ENCODE assay signal across 12 mouse cellular contexts in the genomic region with DNA sequence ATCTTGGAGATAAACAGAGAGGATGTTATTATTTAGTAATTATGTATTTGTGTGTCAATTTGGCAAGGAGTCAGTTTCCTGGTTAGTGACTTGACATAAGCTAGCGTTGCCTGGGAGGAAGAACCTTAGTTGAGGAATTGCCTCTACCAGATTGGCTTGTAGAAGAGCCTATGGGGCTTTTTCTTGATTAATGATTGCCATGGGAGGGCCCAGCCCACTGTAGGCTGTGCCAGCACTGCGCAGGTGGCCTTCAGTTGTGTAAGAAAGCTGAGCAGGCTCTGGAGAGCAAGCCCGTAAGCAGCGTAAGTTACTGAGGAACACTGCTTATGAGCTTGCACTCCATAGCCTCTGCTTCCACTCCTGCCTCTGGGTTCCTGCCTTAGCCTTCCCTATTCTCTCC. TPM values are rescaled to one million over a fixed set of nuclear protein-coding genes. Genes with fewer than 3 reads are reported as not detected.
DNase-seq lines count a peak whose midpoint lies in the region; ATAC-seq and TF ChIP-seq lines count a peak whose summit lies in the region.
"Had no signal": no experiment of that assay in that cellular context is flagged by ENCODE, and none has a peak within 500 bp of the region (broad histone marks: within the 10 kb centered on the region; RNA-seq: fewer than 3 reads in every experiment).

No protein-coding gene starts in this region.

- no peak overlapping the region for H3K9ac ChIP-seq in intestine, postnatal 0 days (ENCODE audit: low read depth, low read length)
- H3K9ac ChIP-seq: limb, embryonic 12.5 days had no signal

- H3K27me3 ChIP-seq in intestine, postnatal 0 days (replicated peaks; ENCODE audit: control insufficient read depth, insufficient read depth, low read length): no peaks in the 10 kb centered on the region
- H3K27me3 ChIP-seq: limb, embryonic 12.5 days had no signal

- TF ChIP-seq CTCF in intestine, postnatal 0 days (IDR thresholded peaks at IDR 0.05; ENCODE audit: low read depth): no peak

- H3K4me1 ChIP-seq in intestine, postnatal 0 days (replicated peaks; ENCODE audit: control insufficient read depth, insufficient read depth, low read length): no peaks in the 10 kb centered on the region
- H3K4me1 ChIP-seq: limb, embryonic 12.5 days had no signal

- 30% methylated on average over 4 of the region's 4 CpGs for WGBS in intestine, postnatal 0 days

- ATAC-seq in intestine, postnatal 0 days: peak; percentile 96
- no peak for ATAC-seq in megakaryocyte, adult 5-6 weeks (ENCODE audit: poor library complexity, severe bottlenecking)

- peak; percentile 76 for DNase-seq in adrenal gland, adult 2 months
- peak; percentile 61 to 70 for DNase-seq in kidney, postnatal 4 days
- peak; percentile 60 for DNase-seq in lung, postnatal 10 days
- no peak for DNase-seq in ovary, postnatal 10 days (ENCODE audit: low spot score)
- no peak for DNase-seq in cerebellum, adult 9-10 months
- no peak for DNase-seq in urinary bladder, adult 2 months (ENCODE audit: low spot score)
- DNase-seq: cerebellum, adult 9-11 months; midbrain, embryonic 14.5 days; thymus, adult 18-20 months had no signal

- H3K4me3 ChIP-seq in intestine, postnatal 0 days (ENCODE audit: low read depth, low read length): no peak overlapping the region
- H3K4me3 ChIP-seq: limb, embryonic 12.5 days had no signal

- no peaks in the 10 kb centered on the region for H3K36me3 ChIP-seq in intestine, postnatal 0 days (ENCODE audit: control insufficient read depth, insufficient read depth)
- H3K36me3 ChIP-seq: limb, embryonic 12.5 days had no signal

- H3K4me2 ChIP-seq in intestine, postnatal 0 days (replicated peaks; ENCODE audit: low read depth): peak overlapping the region; percentile 37; the same call in 1 of the 2 replicates
- H3K4me2 ChIP-seq: limb, embryonic 12.5 days had no signal

- no peaks in the 10 kb centered on the region for H3K9me3 ChIP-seq in intestine, postnatal 0 days (ENCODE audit: control insufficient read depth)
- H3K9me3 ChIP-seq: limb, embryonic 12.5 days had no signal

- H3K27ac ChIP-seq in intestine, postnatal 0 days (ENCODE audit: low read depth, low read length): no peak overlapping the region
- H3K27ac ChIP-seq: limb, embryonic 12.5 days had no signal

RNA-seq across cellular contexts. Expression of gene Shank2, which starts 7.3 kb away (rescaled TPM):
- 10 to 100 TPM in 1 of 2 experiments, 1 to 10 TPM in 1; 3.7 to 20.0 TPM for total RNA-seq in adrenal gland, adult 2 months (2021)
- polyA plus RNA-seq in adrenal gland, adult 2 months (2012; rRNA removed): 1.4 and 2.4 TPM in 2 replicates
- 0.68 and 0.74 TPM in 2 replicates for polyA plus RNA-seq in intestine, postnatal 0 days (2015; fragmentation: Nextera tagmentation; extraction: Ambion mirVana)
- polyA plus RNA-seq in urinary bladder, adult 2 months (2012; rRNA removed): 5.4 and 6.9 TPM in 2 replicates
- total RNA-seq in megakaryocyte, adult 5-6 weeks (2015): not detected in 2 replicates
- 0.18 TPM in 1 of 2 replicates, not detected in the other for total RNA-seq in megakaryocyte, adult 5-6 weeks (2017)

Comparison
In these comparisons a context has a peak if more than half of its experiments do, and no peak if none do; other contexts are left out.
1. DNase-seq: peak in adrenal gland, adult 2 months (single experiment), kidney, postnatal 4 days (2 of 2) and lung, postnatal 10 days (single experiment); none in ovary, postnatal 10 days (single experiment), cerebellum, adult 9-10 months (single experiment) and urinary bladder, adult 2 months (single experiment).